Mouse (Mus musculus): ENCODE measurements at regions not wholly inside any gene's neighbourhood (a gene's known extent, or its start where the extent isn't known, plus 50 kb on each side); places are given as distances from the start of the nearest gene placed in this dataset.

GRCm38 (mm10) chr11:114468394-114468793 lies 199.9 kb upstream of the Rpl38 start:
- peak; percentile 23 to 32; a peak in 2 of 4 replicates for ATAC-seq (replicated peaks in 1 of 2; ENCODE audit: insufficient read depth in 1 of 2, low FRiP score in 2 of 2, low TSS enrichment in 1 of 2, low read depth in 1 of 2, poor library complexity in 2 of 2, severe bottlenecking in 2 of 2)

- ATAC-seq (replicated peaks in 1 of 2; ENCODE audit: insufficient read depth in 1 of 2, low FRiP score in 2 of 2, low TSS enrichment in 1 of 2, low read depth in 1 of 2, poor library complexity in 2 of 2, severe bottlenecking in 2 of 2) = no peak
Measured at GRCm38 (mm10) chr11:114467803-114468202, 200.5 kb upstream of the Rpl38 start.

- no peak for ATAC-seq (replicated peaks in 1 of 2; ENCODE audit: insufficient read depth in 1 of 2, low FRiP score in 2 of 2, low TSS enrichment in 1 of 2, low read depth in 1 of 2, poor library complexity in 2 of 2, severe bottlenecking in 2 of 2)
Measured at GRCm38 (mm10) chr11:114465486-114465885, 202.8 kb upstream of the Rpl38 start.

- ATAC-seq (replicated peaks in 1 of 2; ENCODE audit: insufficient read depth in 1 of 2, low FRiP score in 2 of 2, low TSS enrichment in 1 of 2, low read depth in 1 of 2, poor library complexity in 2 of 2, severe bottlenecking in 2 of 2) = peak; percentile 87 to 89
Measured at GRCm38 (mm10) chr11:114462755-114463374, 205.5 kb upstream of the Rpl38 start.

- ATAC-seq (replicated peaks in 1 of 2; ENCODE audit: insufficient read depth in 1 of 2, low FRiP score in 2 of 2, low TSS enrichment in 1 of 2, low read depth in 1 of 2, poor library complexity in 2 of 2, severe bottlenecking in 2 of 2) = no peak
Measured at GRCm38 (mm10) chr11:114454876-114455330, 213.4 kb upstream of the Rpl38 start.

GRCm38 (mm10) chr11:114448776-114449401 lies 219.4 kb upstream of the Rpl38 start:
- no peak for ATAC-seq (replicated peaks in 1 of 2; ENCODE audit: insufficient read depth in 1 of 2, low FRiP score in 2 of 2, low TSS enrichment in 1 of 2, low read depth in 1 of 2, poor library complexity in 2 of 2, severe bottlenecking in 2 of 2)

- ATAC-seq (replicated peaks in 1 of 2; ENCODE audit: insufficient read depth in 1 of 2, low FRiP score in 2 of 2, low TSS enrichment in 1 of 2, low read depth in 1 of 2, poor library complexity in 2 of 2, severe bottlenecking in 2 of 2) = no peak
Measured at GRCm38 (mm10) chr11:114447461-114447847, 220.9 kb upstream of the Rpl38 start.

- ATAC-seq (replicated peaks in 1 of 2; ENCODE audit: insufficient read depth in 1 of 2, low FRiP score in 2 of 2, low TSS enrichment in 1 of 2, low read depth in 1 of 2, poor library complexity in 2 of 2, severe bottlenecking in 2 of 2) = peak; percentile 77 to 78
Measured at GRCm38 (mm10) chr11:114446617-114447460, 221.5 kb upstream of the Rpl38 start.

- ATAC-seq (replicated peaks in 1 of 2; ENCODE audit: insufficient read depth in 1 of 2, low FRiP score in 2 of 2, low TSS enrichment in 1 of 2, low read depth in 1 of 2, poor library complexity in 2 of 2, severe bottlenecking in 2 of 2) = no peak
Measured at GRCm38 (mm10) chr11:114446075-114446616, 222.2 kb upstream of the Rpl38 start.

GRCm38 (mm10) chr11:114444211-114444610 lies 224.1 kb upstream of the Rpl38 start:
- ATAC-seq (replicated peaks in 1 of 2; ENCODE audit: insufficient read depth in 1 of 2, low FRiP score in 2 of 2, low TSS enrichment in 1 of 2, low read depth in 1 of 2, poor library complexity in 2 of 2, severe bottlenecking in 2 of 2) = no peak

GRCm38 (mm10) chr11:114443444-114443843 lies 224.9 kb upstream of the Rpl38 start:
- ATAC-seq (replicated peaks in 1 of 2; ENCODE audit: insufficient read depth in 1 of 2, low FRiP score in 2 of 2, low TSS enrichment in 1 of 2, low read depth in 1 of 2, poor library complexity in 2 of 2, severe bottlenecking in 2 of 2) = peak; percentile 68 to 74

GRCm38 (mm10) chr11:114439314-114439713 lies 229.0 kb upstream of the Rpl38 start:
- ATAC-seq (replicated peaks in 1 of 2; ENCODE audit: insufficient read depth in 1 of 2, low FRiP score in 2 of 2, low TSS enrichment in 1 of 2, low read depth in 1 of 2, poor library complexity in 2 of 2, severe bottlenecking in 2 of 2) = no peak

- ATAC-seq (replicated peaks in 1 of 2; ENCODE audit: insufficient read depth in 1 of 2, low FRiP score in 2 of 2, low TSS enrichment in 1 of 2, low read depth in 1 of 2, poor library complexity in 2 of 2, severe bottlenecking in 2 of 2) = no peak
Measured at GRCm38 (mm10) chr11:114435788-114436187, 232.5 kb upstream of the Rpl38 start.

- ATAC-seq (replicated peaks in 1 of 2; ENCODE audit: insufficient read depth in 1 of 2, low FRiP score in 2 of 2, low TSS enrichment in 1 of 2, low read depth in 1 of 2, poor library complexity in 2 of 2, severe bottlenecking in 2 of 2) = no peak
Measured at GRCm38 (mm10) chr11:114433561-114433960, 234.8 kb upstream of the Rpl38 start.

GRCm38 (mm10) chr11:114425447-114425846 lies 242.9 kb upstream of the Rpl38 start:
- no peak for ATAC-seq (replicated peaks in 1 of 2; ENCODE audit: insufficient read depth in 1 of 2, low FRiP score in 2 of 2, low TSS enrichment in 1 of 2, low read depth in 1 of 2, poor library complexity in 2 of 2, severe bottlenecking in 2 of 2)

- no peak for ATAC-seq (replicated peaks in 1 of 2; ENCODE audit: insufficient read depth in 1 of 2, low FRiP score in 2 of 2, low TSS enrichment in 1 of 2, low read depth in 1 of 2, poor library complexity in 2 of 2, severe bottlenecking in 2 of 2)
Measured at GRCm38 (mm10) chr11:114423322-114423721, 245.0 kb upstream of the Rpl38 start.

GRCm38 (mm10) chr11:114419002-114419401 lies 249.3 kb upstream of the Rpl38 start:
- ATAC-seq (replicated peaks in 1 of 2; ENCODE audit: insufficient read depth in 1 of 2, low FRiP score in 2 of 2, low TSS enrichment in 1 of 2, low read depth in 1 of 2, poor library complexity in 2 of 2, severe bottlenecking in 2 of 2) = no peak

GRCm38 (mm10) chr11:114416168-114416567 lies 252.2 kb upstream of the Rpl38 start:
- ATAC-seq (replicated peaks in 1 of 2; ENCODE audit: insufficient read depth in 1 of 2, low FRiP score in 2 of 2, low TSS enrichment in 1 of 2, low read depth in 1 of 2, poor library complexity in 2 of 2, severe bottlenecking in 2 of 2) = no peak
